Mouse (Mus musculus): ENCODE results near the gene Uqcc2.

Uqcc2 gene

DNA sequence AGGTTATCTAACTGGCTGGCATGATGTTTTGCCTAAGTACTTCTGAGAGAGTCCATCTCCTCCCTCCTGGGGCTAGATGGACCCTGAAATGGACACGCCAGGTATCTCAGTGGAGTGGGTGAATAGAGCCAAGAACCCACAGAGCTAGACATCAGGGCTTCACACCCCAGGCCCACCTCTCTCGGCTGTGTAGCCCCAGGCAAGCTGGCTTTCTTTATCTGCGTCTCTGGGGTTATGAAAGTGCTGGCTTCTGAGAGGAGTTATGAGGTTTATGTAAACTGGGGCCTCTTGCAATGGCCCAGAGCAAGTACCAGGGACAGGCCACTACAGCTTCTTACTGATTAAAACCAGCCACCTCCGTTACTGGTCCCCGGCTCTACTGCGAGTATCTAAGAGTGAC, 21.2 kb upstream of the Uqcc2 start:
- DNase-seq (ENCODE audit: low spot score in 2 of 2) = no peak

DNA sequence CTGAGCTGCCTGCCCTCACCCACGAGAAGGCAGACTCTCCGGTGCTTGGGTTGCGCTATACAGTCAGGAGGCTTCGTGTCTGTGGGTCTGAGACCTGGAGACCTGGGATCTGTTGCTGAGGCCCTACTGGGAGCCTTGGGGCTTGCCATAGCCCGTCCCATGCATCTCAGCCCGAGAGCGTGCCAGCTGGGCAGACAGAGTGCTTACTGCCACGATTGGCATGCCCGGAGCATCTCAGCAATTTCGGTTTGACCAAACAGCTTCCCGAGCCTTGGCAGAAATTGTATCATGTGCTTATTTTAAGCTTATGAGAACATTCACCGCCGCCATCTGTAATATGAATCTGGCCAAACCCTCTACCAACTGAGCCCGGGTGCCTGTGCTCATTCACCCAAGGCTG, 20.5 kb upstream of the Uqcc2 start:
- DNase-seq (ENCODE audit: low spot score in 2 of 2) = no peak

DNA sequence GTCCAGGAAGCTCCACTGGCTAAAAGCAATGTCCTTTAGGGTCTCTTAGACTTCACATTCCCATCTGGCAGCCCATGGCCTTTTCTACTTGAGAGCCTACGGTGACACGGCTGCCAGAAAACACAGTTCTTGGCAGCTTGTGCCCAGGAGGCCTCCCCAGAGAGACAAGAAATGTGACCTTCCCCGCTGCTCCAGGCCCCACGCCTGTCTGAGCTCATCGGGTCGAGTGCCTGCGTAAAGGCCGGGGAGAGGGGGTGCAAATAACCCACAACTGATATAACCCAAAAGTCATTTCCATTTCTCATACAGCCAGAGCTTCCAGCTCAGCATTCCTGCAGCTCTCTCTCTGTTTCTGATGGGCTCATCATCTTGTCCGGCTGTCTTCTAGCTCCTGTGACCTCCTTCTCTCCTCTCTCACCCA, 20.1 kb upstream of the Uqcc2 start:
- DNase-seq (ENCODE audit: low spot score in 2 of 2) = no peak

DNA sequence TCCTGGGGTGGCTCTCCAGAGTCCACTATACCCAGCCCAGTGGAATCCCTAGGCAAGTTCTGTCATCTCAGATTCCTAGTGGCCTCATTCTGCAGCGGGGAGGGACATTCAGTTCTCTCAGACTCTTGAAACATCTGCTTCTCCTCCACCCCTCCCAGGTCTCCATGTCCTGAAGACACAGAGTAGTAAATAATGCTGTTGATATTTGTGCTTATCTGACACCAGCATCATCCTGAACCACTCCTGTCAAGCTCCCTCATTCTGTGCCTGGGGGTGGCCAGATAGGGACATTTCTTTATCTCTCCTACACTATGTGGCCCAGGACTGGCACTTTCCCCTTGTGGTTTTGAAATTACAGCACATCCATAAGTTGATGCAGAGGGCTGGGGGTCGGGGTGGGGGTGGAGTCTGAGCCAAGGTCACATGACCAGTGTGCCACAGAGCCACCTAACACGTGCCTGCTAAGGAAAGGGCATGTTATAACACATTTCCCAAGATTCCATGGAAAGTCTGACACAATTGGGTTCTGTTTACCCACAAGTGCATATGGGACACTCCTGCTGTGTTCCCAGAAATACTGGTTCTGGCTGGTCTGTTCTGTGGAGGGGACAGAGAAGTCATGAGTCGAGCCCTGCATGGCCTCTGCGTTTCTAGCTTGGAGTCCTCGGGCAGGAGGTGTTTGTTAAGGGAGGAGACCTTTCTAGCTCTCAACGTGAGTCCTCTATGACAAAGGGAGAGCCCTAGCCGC, 19.4 kb upstream of the Uqcc2 start:
- no peak for DNase-seq (ENCODE audit: low spot score in 2 of 2)

DNA sequence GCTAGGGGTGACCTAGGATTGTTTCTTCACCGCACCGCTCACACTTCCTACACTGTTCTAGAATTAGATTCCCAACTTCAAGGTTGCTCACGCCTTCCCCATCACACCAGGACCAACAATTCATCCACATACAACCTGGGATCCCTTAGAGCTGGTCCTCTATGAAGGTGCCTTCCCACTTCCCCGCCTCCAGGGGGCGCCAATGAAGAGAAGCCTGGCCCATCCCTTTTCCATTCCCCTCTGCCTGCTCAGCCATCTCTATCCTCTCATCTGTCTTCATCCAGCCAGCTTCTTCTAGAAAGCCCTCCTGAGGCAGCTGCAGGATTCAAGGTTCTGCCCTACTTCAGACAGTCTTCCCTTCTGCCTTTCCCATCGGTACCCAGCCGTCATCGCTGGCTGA, 17.7 kb upstream of the Uqcc2 start:
- no peak for DNase-seq (ENCODE audit: low spot score in 2 of 2)

DNA sequence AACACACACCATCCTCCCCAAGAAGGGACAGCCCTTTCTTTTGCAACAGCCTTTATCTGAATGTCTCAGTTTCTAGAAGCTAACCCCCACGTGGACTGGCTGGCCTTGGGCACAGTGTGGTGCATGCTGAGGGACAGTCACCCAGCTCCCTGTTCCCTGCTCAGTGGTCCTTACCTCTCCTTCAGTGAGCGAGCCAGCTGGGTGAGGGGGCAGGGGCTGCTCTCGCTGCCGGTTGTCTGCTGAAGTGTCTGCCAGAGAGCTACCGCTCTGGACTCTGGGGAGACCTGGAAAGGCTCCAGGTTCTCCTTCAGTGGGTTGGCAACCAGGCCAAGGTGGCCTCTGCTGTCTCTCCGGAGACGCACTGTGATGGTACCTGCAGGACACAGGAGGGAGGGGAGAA, 17.2 kb upstream of the Uqcc2 start:
- no peak for DNase-seq (ENCODE audit: low spot score in 2 of 2)

GRCm38 (mm10) chr17:27146323-27146923, 12.7 kb upstream of the Uqcc2 start:
- no peak for DNase-seq (ENCODE audit: low spot score in 2 of 2)

DNA sequence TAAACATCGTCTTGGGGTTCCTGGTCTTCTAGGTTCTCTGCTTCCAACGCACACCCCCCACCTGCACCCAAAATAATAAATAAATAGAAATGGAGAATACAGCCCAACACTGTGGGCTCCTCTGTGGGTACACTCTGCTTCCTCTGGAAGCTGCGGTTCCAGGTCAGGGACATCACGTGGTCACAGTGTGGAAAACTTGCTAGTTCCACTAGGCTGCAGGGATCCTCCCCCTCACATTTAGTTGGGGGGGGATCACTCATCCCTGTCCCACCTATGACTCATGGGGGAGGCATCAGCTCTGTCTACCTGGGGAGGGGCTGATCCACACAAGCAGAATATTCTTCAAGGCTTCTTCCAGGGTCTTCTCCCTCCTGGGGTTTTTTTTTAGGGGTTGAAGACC, 10.4 kb upstream of the Uqcc2 start:
- no peak for DNase-seq (ENCODE audit: low spot score in 2 of 2)

DNA sequence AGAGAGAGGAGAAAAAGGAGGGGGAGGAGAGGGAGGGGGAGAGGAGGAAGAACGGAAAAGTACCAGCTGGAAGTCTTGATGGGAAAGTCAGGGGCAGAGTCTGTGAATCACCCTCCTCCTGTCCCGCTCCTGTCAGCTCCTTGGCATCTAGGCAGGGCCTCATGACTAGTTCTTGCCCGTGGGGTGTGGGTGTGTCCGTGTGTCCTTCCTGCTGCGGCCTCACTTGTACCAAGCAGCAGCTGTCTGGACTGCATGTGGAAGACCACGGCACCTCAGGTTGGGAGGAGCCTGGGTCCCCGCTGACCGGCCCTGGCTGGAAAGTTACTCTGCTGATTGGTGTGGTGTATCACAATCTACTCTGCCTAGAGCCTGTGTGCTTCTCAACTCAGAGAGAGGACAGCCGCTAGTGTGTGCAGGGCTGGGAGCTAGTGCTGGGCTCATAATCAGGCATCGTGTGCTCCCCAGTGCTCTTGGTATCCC, 8.3 kb upstream of the Uqcc2 start:
- DNase-seq (ENCODE audit: low spot score in 2 of 2) = no peak

- DNase-seq (ENCODE audit: low spot score in 2 of 2) = no peak
Observed at GRCm38 (mm10) chr17:27140262-27140661, 6.5 kb upstream of the Uqcc2 start.

- no peak for DNase-seq (ENCODE audit: low spot score in 2 of 2)
Observed at GRCm38 (mm10) chr17:27139304-27139703, 5.6 kb upstream of the Uqcc2 start.

GRCm38 (mm10) chr17:27138396-27138795, 4.7 kb upstream of the Uqcc2 start:
- DNase-seq (ENCODE audit: low spot score in 2 of 2) = no peak

DNA sequence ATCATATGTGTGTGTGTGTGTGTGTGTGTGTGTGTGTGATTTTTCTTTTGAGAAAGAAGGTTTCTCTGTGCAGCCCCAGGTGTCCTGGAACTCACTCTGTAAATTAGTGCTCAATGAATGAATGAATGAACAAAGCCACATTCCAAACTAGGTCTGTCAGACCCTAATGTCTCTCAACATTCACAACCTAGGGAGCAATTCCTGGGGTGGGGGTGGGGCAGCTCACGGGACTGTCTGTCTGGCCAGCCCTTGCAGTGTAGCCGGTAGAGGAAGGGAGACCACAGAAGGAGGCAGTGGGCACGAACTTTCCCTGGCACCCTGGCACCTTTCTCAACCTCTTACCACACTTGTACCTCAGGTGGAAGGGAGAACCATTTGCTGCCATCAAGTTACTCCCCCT, 999 bp upstream of the Uqcc2 start:
- DNase-seq (ENCODE audit: low spot score in 2 of 2) = no peak

- DNase-seq (ENCODE audit: low spot score in 2 of 2) = no peak
Observed at GRCm38 (mm10) chr17:27134187-27134586, 471 bp upstream of the Uqcc2 start.

GRCm38 (mm10) chr17:27132238-27132637, 1.5 kb downstream of the Uqcc2 start:
- no peak for DNase-seq (ENCODE audit: low spot score in 2 of 2)

- no peak for DNase-seq (ENCODE audit: low spot score in 2 of 2)
Observed at GRCm38 (mm10) chr17:27131240-27131665, 2.5 kb downstream of the Uqcc2 start.

- DNase-seq (ENCODE audit: low spot score in 2 of 2) = no peak
Observed at GRCm38 (mm10) chr17:27130246-27130645, 3.5 kb downstream of the Uqcc2 start.

- DNase-seq (ENCODE audit: low spot score in 2 of 2) = no peak
Observed at GRCm38 (mm10) chr17:27129819-27130218, 3.9 kb downstream of the Uqcc2 start.

GRCm38 (mm10) chr17:27129291-27129690, 4.4 kb downstream of the Uqcc2 start:
- DNase-seq (ENCODE audit: low spot score in 2 of 2) = no peak

DNA sequence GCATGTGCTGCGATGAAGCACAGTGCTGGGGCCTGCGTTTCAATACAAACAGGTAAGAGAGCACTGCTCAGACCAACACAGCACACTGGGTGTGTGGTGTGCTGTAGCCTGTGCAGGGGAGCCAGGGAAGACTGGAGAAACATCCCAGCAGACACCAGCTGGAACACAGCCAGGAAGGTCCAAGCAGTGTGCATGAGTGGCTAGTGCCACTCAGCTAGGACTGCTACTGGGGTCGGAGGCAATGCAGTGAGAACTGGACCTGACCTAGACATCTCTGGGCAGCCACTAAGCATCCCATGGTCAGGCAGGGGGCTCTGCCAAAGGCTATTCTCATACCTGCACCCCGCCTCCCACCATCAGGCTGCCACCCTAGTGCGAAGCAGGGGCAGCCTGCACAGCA, 5.5 kb downstream of the Uqcc2 start:
- no peak for DNase-seq (ENCODE audit: low spot score in 2 of 2)

DNA sequence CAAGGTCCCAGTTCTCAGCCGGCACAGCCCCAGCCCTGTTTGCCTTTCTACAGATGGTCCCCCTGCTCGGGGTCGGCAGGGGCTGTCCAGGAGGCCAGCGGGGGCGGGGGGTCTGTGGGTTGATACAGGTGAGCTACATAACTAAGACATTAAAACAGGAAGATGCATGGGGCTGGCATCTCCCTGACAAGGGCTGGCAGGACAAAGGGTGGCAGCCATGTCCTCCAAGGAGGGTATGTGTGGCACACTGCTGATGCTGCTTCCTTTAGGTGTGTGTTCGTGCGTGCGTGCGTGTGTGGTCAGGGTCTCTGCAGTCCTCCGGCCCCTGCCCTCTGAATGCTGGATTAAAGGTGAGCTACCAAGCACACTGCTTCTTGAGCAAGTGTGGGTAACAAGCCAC, 6.7 kb downstream of the Uqcc2 start:
- DNase-seq (ENCODE audit: low spot score in 2 of 2) = no peak

- DNase-seq (ENCODE audit: low spot score in 2 of 2) = no peak
Observed at GRCm38 (mm10) chr17:27125669-27126202, 8.0 kb downstream of the Uqcc2 start.

DNA sequence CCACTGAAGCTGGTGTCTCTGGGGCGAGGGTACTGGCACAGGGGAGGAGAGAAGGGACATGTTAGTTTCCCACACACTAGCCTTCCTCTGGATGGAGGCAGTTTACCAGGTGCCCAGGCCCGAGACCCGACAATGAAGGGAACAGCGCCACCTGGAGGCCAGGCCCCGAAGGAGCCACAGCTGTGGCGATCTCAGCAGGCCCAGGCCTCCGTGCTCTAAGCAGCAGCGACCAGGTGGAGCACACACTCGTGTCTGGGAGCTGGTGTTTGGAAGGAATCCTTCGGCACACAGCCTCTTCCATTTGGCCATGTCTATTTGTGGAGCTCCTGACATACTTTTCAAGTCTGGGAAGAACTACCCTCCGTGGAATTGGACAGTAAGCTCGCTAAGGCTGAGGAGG, 8.5 kb downstream of the Uqcc2 start:
- peak; percentile 71 to 73 for DNase-seq (ENCODE audit: low spot score in 2 of 2)
